Mouse (Mus musculus) heart, postnatal 0 days (tissue): ENCODE measurements at regions not wholly inside any gene's neighbourhood (a gene's known extent, or its start where the extent isn't known, plus 50 kb on each side); places are given as distances from the start of the nearest gene placed in this dataset.

ENCODE experiments used
- CTCF ChIP-seq: IDR thresholded peaks from 2 replicates; pipeline ENCODE4 v1.5.1; 2016; ENCODE audit warnings: antibody characterized with exemption, control low read depth, low read depth
- EP300 ChIP-seq: IDR thresholded peaks from 2 replicates; pipeline ENCODE4 v1.6.1; 2016; ENCODE audit warnings: antibody characterized with exemption, low read depth

DNA sequence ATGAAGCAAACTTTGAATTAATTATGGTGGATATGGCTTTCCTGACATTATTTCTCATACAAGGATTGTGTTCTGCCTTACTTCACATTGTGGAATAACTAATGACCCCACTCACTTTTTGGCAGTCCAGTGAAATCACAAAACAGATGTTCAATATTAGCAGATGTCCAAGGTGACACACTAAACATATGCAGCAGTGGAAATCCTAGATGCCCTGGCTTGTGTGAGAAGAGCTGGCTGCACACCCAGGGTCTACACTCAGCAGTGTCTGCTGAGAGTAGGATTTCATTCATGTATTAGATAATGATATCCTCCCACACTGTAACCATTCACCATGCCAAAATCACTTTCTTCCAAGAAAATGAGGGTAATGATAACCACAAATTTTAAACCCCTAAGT lies 816.9 kb upstream of the Gm12353 start:
- no peak for TF ChIP-seq CTCF
- TF ChIP-seq EP300 = no peak
